Mouse (Mus musculus) intestine, embryonic 14.5 days (tissue): ENCODE results near the gene Olfr1431. TPM values are rescaled to one million over a fixed set of nuclear protein-coding genes. Genes with fewer than 3 reads are reported as not detected.
"Not testable (repeated sequence)": the region's sequence is repeated elsewhere in the genome, so short reads cannot be mapped to it uniquely, and the experiment has no call there.

ENCODE experiments used
- ATAC-seq: fragments of 200-750 bp; cut with Nextera tagmentation; replicated peaks from 2 replicates; pipeline ENCODE4 v1.8.0; 2017; ENCODE audit warnings: low read depth, moderate number of reproducible peaks, moderate TSS enrichment, moderate library complexity; ENCODE audit not compliant: low FRiP score, low TSS enrichment
- DNase-seq: peaks from one replicate; pipeline ENCODE4 v3.0.0-alpha.2; 2018; ENCODE audit warnings: low spot score
- H3K27ac ChIP-seq: fragments of 300-500 bp; sonication (generic); 2 replicates; pipeline ENCODE4 v1.5.1; 2014; ENCODE audit warnings: low read depth, mild to moderate bottlenecking, control low read depth
- H3K27me3 ChIP-seq: fragments of 300-500 bp; sonication (generic); replicated peaks from 2 replicates; pipeline ENCODE4 v1.6.1; 2014; ENCODE audit warnings: low read length, control low read depth; ENCODE audit not compliant: control insufficient read depth, insufficient read depth
- H3K36me3 ChIP-seq: fragments of 300-500 bp; sonication (generic); 2 replicates; pipeline ENCODE4 v1.6.1; 2014; ENCODE audit warnings: low read length, control low read depth; ENCODE audit not compliant: control insufficient read depth, insufficient read depth
- H3K4me1 ChIP-seq: fragments of 300-500 bp; sonication (generic); replicated peaks from 2 replicates; pipeline ENCODE4 v1.6.1; 2014; ENCODE audit warnings: low read length, control low read depth, mixed read lengths; ENCODE audit not compliant: control insufficient read depth, insufficient read depth
- H3K4me2 ChIP-seq: fragments of 300-500 bp; sonication (generic); 2 replicates; pipeline ENCODE4 v1.6.1; 2014; ENCODE audit warnings: low read length
- H3K4me3 ChIP-seq: fragments of 300-500 bp; sonication (generic); 2 replicates; pipeline ENCODE4 v1.5.1; 2014; ENCODE audit warnings: low read depth, low read length, control low read depth, mixed read lengths
- H3K9ac ChIP-seq: fragments of 300-500 bp; sonication (generic); 2 replicates; pipeline ENCODE4 v1.6.1; 2014; ENCODE audit warnings: mild to moderate bottlenecking, low read length
- H3K9me3 ChIP-seq: fragments of 300-500 bp; sonication (generic); 2 replicates; pipeline ENCODE4 v1.6.1; 2016; ENCODE audit warnings: low read length, control low read depth; ENCODE audit not compliant: control insufficient read depth
- WGBS: fragments of 180-500 bp; shearing (Covaris S2); extraction: QIAGEN DNeasy Blood & Tissue Kit; methylation state at CpG from one replicate; pipeline ENCODE4 v1.1.7; 2014; 5-methylcytosine and 5-hydroxymethylcytosine counted together
- polyA plus RNA-seq: library from polyadenylated mRNA; unstranded; fragments of >200 nt; fragmentation: Nextera tagmentation; extraction: Ambion mirVana; gene quantifications from 2 replicates; pipeline ENCODE4 v1.2.1, GENCODE M21; 2014

Gene Olfr1431
- polyA plus RNA-seq: not detected in 2 replicates

DNA sequence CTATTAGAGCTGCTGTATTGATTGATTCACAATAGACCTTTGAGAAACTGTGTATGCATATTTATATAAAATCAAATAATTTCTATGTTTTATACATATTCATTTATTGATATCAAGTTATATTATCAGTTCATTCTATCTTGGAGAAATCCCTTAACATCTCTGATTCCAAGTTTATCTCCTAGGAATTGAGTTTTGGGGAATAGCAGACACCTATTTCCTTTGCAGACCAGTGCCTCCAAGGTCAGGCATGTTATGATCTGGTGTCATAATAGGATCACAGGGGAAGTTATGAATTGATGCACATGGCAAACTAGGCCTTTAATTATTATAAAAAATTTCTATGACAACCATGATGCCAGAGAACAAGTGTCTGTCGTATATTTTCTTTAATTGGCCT is at the start of gene Olfr1431:
Gene Olfr1431 (plus strand): TSS at position 301 of the 400 bp plus-strand sequence.
- no peak for DNase-seq
- ATAC-seq: no peak
- H3K9me3 ChIP-seq: no peaks in the 10 kb centered on the region
- no peak within 1 kb of the TSS for H3K4me3 ChIP-seq
- H3K4me1 ChIP-seq: no peaks in the 10 kb centered on the region
- no peak within 1 kb of the TSS for H3K9ac ChIP-seq
- no peak within 1 kb of the TSS for H3K27ac ChIP-seq
- WGBS: 58% methylated on average over 1 of the region's 1 CpGs
- H3K36me3 ChIP-seq: no peaks in the 10 kb centered on the region
- H3K27me3 ChIP-seq: no peaks in the 10 kb centered on the region
- H3K4me2 ChIP-seq: no peak within 1 kb of the TSS

DNA sequence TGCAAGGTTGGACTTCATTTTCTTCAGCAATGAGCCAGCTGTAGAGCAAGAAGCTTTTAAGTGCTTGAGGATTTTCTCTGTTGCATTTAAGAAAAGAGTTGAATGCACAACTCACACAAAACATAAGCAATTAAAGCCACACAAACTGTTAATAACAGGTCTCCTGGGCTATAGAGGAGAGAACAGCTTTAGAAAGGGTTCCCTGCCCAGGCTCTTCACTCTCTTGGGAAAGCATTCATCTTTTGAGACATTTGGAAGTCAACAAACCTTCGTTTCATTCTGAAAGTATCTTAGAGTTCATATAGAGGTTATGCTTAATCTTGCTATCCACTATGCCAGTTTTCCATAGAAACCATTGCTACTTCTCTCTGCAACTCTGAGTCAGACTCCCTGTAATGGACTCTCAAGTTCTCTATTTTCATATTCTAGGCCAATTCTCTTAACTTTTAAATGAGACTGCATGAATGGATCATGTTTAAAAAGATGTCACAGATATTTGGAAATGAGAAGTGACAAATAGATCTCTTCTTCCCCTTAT is 30.3 kb upstream of the Olfr1431 start, which contains the start of gene Olfr1555-ps1:
Gene Olfr1555-ps1 (minus strand): TSS at position 51 of the 538 bp plus-strand sequence.
- H3K9ac ChIP-seq, H3K27ac ChIP-seq, H3K4me3 ChIP-seq, H3K36me3 ChIP-seq, H3K4me2 ChIP-seq, H3K27me3 ChIP-seq, DNase-seq, H3K9me3 ChIP-seq, H3K4me1 ChIP-seq: not testable (repeated sequence)
- 0 out of 2 replicates have a peak, but pooled peaks have one; percentile 23 for ATAC-seq
- 24% methylated on average over 1 of the region's 1 CpGs for WGBS

DNA sequence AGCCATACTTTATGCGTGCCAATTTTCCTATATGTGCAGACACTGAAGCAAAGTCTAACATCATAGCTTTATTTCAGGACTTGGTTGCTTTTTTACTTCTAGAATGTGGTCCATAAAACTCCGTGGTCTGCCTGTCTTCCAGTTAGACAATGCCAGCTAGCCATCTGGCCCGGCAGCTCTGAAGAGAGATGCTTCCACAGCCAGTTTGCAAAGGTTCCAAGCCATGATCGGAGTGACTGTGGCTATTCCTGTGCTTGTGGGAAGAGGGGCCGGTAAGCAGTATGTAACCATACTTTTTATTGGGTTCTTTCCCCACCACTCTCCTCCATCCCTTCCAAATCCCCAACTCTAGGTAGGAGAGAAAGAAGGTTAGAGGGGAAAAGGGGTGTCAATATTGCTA is 25.0 kb upstream of the Olfr1431 start:
- not testable (repeated sequence) for H3K27ac ChIP-seq, H3K9me3 ChIP-seq, H3K4me1 ChIP-seq, H3K36me3 ChIP-seq, H3K4me3 ChIP-seq, H3K27me3 ChIP-seq, H3K9ac ChIP-seq, DNase-seq, H3K4me2 ChIP-seq, ATAC-seq
- WGBS: 71% methylated on average over 5 of the region's 5 CpGs

DNA sequence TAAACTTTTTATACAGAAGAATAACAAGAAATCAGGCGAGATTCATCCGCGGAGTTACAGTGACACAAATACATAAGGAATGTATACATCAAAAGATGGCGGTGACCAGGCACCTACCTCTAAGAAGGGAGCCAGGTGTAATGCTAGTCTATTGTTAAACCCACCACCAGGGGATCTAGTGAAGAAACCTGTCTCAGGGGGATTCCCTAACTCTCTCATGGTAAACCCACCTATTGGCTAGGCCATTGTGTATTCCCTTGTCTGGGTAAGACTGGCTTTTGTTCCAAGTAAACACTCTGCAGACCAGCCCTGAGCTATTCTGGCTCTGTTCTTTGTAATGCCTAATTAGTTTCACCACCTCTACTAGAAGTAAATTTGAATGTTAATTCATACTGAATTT is 1.4 kb upstream of the Olfr1431 start:
- not testable (repeated sequence) for H3K36me3 ChIP-seq, H3K4me2 ChIP-seq, H3K27ac ChIP-seq, H3K27me3 ChIP-seq, DNase-seq, H3K9ac ChIP-seq, H3K4me1 ChIP-seq, ATAC-seq, H3K9me3 ChIP-seq, H3K4me3 ChIP-seq
- 77% methylated on average over 4 of the region's 4 CpGs for WGBS

DNA sequence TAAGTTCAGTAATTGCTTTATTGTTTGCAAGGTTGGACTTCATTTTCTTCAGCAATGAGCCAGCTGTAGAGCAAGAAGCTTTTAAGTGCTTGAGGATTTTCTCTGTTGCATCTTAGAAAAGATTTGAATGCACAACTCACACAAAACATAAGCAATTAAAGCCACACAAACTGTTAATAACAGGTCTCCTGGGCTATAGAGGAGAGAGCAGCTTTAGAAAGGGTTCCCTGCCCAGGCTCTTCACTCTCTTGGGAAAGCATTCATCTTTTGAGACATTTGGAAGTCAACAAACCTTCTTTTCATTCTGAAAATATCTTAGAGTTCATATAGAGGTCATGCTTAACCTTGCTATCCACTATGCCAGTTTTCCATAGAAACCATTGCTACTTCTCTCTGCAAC is 32.1 kb downstream of the Olfr1431 start, which contains the start of gene Olfr1432:
Gene Olfr1432 (minus strand): TSS at position 101 of the 400 bp plus-strand sequence.
- H3K9ac ChIP-seq, H3K27me3 ChIP-seq, H3K9me3 ChIP-seq, H3K4me3 ChIP-seq, ATAC-seq, H3K4me1 ChIP-seq, H3K36me3 ChIP-seq, H3K27ac ChIP-seq, DNase-seq, H3K4me2 ChIP-seq: not testable (repeated sequence)

DNA sequence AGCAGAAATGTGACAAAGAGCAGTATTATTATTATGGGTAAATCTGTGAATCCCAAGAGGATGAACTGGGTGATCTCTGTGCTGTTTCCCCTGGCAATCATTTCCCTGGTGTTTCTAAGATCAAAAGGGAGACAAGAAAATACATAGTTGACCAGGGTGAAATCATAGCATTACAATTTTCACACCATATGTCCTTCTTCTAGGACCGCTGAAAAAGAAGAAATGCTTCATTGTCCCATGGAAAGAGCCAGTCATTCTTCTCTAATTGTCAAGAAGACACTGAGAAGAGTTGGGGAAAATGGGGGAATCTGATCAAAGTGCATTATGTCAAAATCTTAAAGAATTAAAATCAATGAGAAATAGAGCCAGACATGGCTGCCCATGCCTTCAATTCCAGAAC is 41.1 kb downstream of the Olfr1431 start, which contains the start of gene Olfr262:
Gene Olfr262 (minus strand): TSS at position 101 of the 400 bp plus-strand sequence.
- WGBS: 83% methylated on average over 1 of the region's 1 CpGs
- H3K27me3 ChIP-seq: no peaks in the 10 kb centered on the region
- no peak within 1 kb of the TSS for H3K9ac ChIP-seq

DNA sequence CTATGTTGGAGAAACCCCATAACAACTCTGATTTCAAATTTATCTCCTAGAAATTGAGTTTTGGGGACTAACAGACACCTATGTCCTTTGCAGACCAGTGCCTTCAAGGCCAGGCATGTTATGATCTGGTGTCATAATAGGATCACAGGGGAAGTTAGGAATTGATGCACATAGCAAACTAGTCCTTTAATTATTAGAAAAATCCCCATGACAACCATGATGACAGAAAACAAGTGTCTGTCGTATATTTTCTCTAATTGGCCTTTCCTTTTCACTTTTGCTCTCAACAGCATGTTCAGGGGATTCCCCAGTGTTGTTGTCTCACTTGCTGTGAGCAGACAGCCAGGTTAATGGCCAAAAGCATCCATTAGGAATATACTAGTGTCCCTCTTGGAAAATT is 60.3 kb downstream of the Olfr1431 start, which contains the start of gene Olfr235:
Gene Olfr235 (plus strand): TSS at position 301 of the 400 bp plus-strand sequence.
- H3K4me3 ChIP-seq: no peak within 1 kb of the TSS
- H3K9me3 ChIP-seq: no peaks in the 10 kb centered on the region
- no peaks in the 10 kb centered on the region for H3K4me1 ChIP-seq
- 51% methylated on average over 1 of the region's 1 CpGs for WGBS
- H3K27ac ChIP-seq: no peak within 1 kb of the TSS
- H3K9ac ChIP-seq: no peak within 1 kb of the TSS
- ATAC-seq: no peak
- DNase-seq: no peak
- H3K27me3 ChIP-seq: no peaks in the 10 kb centered on the region
- H3K36me3 ChIP-seq: no peaks in the 10 kb centered on the region
- no peak within 1 kb of the TSS for H3K4me2 ChIP-seq

More for the DNA sequence above, 41.1 kb downstream of the Olfr1431 start, which contains the start of gene Olfr262:
- Histone ChIP-seq H3K4me1 (no peaks in the 10 kb centered on the region), H3K9me3 (no peaks in the 10 kb centered on the region), H3K4me3 (no peak within 1 kb of the TSS), H3K27ac (no peak within 1 kb of the TSS), H3K36me3 (no peaks in the 10 kb centered on the region), H3K4me2 (no peak within 1 kb of the TSS)
- DNase-seq: no peak
- no peak for ATAC-seq
